Mouse (Mus musculus) hindbrain, embryonic 11.5 days (tissue): Measurements from ENCODE around the gene Senp7. TPM values are rescaled to one million over a fixed set of nuclear protein-coding genes. Genes with fewer than 3 reads are reported as not detected.
A peak's percentile ranks its signal among the peaks of the same experiment; 100 is the strongest.

Source experiments
- ATAC-seq: fragments of 200-750 bp; cut with Nextera tagmentation; 2 replicates; pipeline ENCODE4 v1.8.0; 2017; ENCODE audit warnings: mild to moderate bottlenecking, moderate TSS enrichment, moderate library complexity; ENCODE audit not compliant: low FRiP score
- DNase-seq: peaks from one replicate; pipeline ENCODE4 v3.0.0-alpha.2; 2015; ENCODE audit warnings: low spot score
- H3K27ac ChIP-seq: fragments of 300-500 bp; sonication (generic); 2 replicates; pipeline ENCODE4 v1.5.1; 2014; ENCODE audit warnings: mild to moderate bottlenecking, low read depth, low read length
- H3K27me3 ChIP-seq: fragments of 300-500 bp; sonication (generic); 2 replicates; pipeline ENCODE4 v1.6.1; 2014; ENCODE audit warnings: mild to moderate bottlenecking, low read length, moderate library complexity, mixed read lengths; ENCODE audit not compliant: control insufficient read depth, insufficient read depth
- H3K36me3 ChIP-seq: fragments of 300-500 bp; sonication (generic); 2 replicates; pipeline ENCODE4 v1.6.1; 2014; ENCODE audit warnings: mild to moderate bottlenecking, low read length, moderate library complexity, mixed read lengths; ENCODE audit not compliant: control insufficient read depth, insufficient read depth
- H3K4me1 ChIP-seq: fragments of 300-500 bp; sonication (generic); replicated peaks from 2 replicates; pipeline ENCODE4 v1.6.1; 2014; ENCODE audit warnings: low read length, mixed read lengths; ENCODE audit not compliant: control insufficient read depth, insufficient read depth
- H3K4me2 ChIP-seq: fragments of 300-500 bp; sonication (generic); replicated peaks from 2 replicates; pipeline ENCODE4 v1.6.1; 2014; ENCODE audit warnings: mild to moderate bottlenecking, low read depth, low read length
- H3K4me3 ChIP-seq: fragments of 300-500 bp; sonication (generic); 2 replicates; pipeline ENCODE4 v1.5.1; 2014; ENCODE audit warnings: low read depth, low read length
- H3K9ac ChIP-seq: fragments of 300-500 bp; sonication (generic); 2 replicates; pipeline ENCODE4 v1.6.1; 2014; ENCODE audit warnings: low read depth, low read length
- H3K9me3 ChIP-seq: fragments of 300-500 bp; sonication (generic); 2 replicates; pipeline ENCODE4 v1.6.1; 2016; ENCODE audit warnings: low read length; ENCODE audit not compliant: control insufficient read depth
- WGBS: fragments of 180-500 bp; shearing (Covaris S2); extraction: QIAGEN DNeasy Blood & Tissue Kit; methylation state at CpG from one replicate; pipeline ENCODE4 v1.1.7; 2014; 5-methylcytosine and 5-hydroxymethylcytosine counted together
- polyA plus RNA-seq: library from polyadenylated mRNA; unstranded; fragments of >200 nt; fragmentation: Nextera tagmentation; extraction: Ambion mirVana; gene quantifications from 2 replicates; pipeline ENCODE4 v1.2.1, GENCODE M21; 2014

Senp7 gene
- polyA plus RNA-seq, 1 experiment from 2014 or later, result 61.2 TPM

DNA sequence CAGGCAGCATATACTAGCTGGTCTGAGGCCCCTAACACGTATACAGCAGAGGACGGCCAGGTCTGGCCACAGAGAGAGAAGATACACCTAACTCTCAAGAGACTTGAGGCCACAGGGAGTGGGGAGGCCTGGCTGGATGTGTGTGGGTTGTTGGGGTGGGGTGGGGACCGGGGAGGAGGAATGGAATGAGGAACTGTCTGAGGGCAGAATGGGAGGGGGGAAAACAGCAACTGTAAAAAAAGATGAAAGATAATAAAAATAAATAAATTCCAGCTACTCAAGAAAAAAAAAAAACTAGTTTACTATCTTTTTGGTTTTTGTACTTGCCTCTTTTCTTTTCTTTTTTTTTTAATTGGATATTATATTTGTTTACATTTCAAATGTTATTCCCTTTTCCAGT, 91.8 kb downstream of the Senp7 start:
- WGBS, result 84% methylated on average over 3 of the region's 3 CpGs
- no peak overlapping the region for H3K9ac ChIP-seq
- no peaks in the 10 kb centered on the region for H3K27me3 ChIP-seq
- no peak overlapping the region for H3K4me3 ChIP-seq
- no peaks in the 10 kb centered on the region for H3K36me3 ChIP-seq
- no peaks in the 10 kb centered on the region for H3K4me1 ChIP-seq
- DNase-seq, result no peak
- no peaks in the 10 kb centered on the region for H3K9me3 ChIP-seq
- H3K4me2 ChIP-seq, result no peak overlapping the region
- ATAC-seq, result no peak
- no peak overlapping the region for H3K27ac ChIP-seq

GRCm38 (mm10) chr16:56144876-56145555, 96.9 kb downstream of the Senp7 start:
- H3K36me3 ChIP-seq, result no peaks in the 10 kb centered on the region
- H3K9ac ChIP-seq, result no peak overlapping the region
- no peak for ATAC-seq
- no peak for DNase-seq
- no peak overlapping the region for H3K4me3 ChIP-seq
- no peaks in the 10 kb centered on the region for H3K4me1 ChIP-seq
- no peaks in the 10 kb centered on the region for H3K27me3 ChIP-seq
- H3K9me3 ChIP-seq, result no peaks in the 10 kb centered on the region
- WGBS, result 96% methylated on average over 17 of the region's 17 CpGs
- H3K4me2 ChIP-seq, result no peak overlapping the region
- no peak overlapping the region for H3K27ac ChIP-seq

DNA sequence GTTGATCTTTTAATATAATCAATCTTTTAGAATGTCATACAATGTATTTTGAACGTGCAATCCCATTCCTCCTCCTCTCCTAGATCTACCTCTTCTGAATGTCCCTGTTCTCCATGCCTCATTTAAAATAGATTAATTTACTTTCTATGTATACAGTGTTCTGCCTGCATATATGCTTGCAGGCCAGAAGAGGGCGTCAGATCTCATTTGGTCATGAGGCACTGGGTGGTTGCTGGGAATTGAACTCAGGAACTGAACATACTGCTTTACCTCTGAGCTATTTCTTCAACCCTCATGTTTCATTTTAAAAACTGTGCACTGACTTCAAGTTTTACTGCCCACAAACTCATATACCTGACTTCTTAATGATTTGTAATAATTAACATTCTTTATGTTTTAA, 99.5 kb downstream of the Senp7 start:
- WGBS, result 42% methylated on average over 2 of the region's 2 CpGs
- Histone ChIP-seq H3K9me3 (no peaks in the 10 kb centered on the region), H3K27ac (no peak overlapping the region), H3K27me3 (no peaks in the 10 kb centered on the region), H3K4me1 (no peaks in the 10 kb centered on the region), H3K4me3 (no peak overlapping the region), H3K36me3 (no peaks in the 10 kb centered on the region), H3K4me2 (no peak overlapping the region), H3K9ac (no peak overlapping the region)
- ATAC-seq (no peak), DNase-seq (no peak)

DNA sequence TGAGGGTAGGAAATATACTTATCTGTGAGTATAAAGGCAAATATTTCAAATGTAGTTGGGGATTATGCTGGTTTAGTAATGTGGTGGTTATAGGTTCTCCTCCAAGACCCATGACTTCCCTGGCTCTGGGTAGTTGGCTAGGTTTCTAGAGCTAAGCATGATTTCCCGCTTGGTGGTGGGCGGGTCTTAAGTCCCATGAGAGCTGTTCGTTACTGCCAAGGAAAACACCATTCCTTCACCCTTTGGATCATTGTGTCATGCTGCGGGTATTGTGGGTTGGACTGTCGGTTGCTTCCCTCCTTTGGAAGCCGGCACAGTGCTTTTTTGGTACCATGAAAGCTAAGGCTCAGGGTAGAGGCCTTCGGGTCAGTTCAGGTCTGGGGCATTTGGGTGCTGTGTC, 115.3 kb downstream of the Senp7 start:
- DNase-seq (no peak), ATAC-seq (no peak)
- H3K9ac ChIP-seq, result no peak overlapping the region
- no peaks in the 10 kb centered on the region for H3K27me3 ChIP-seq
- 93% methylated on average over 7 of the region's 7 CpGs for WGBS
- no peak overlapping the region for H3K27ac ChIP-seq
- no peak overlapping the region for H3K4me2 ChIP-seq
- H3K4me1 ChIP-seq, result no peaks in the 10 kb centered on the region
- H3K9me3 ChIP-seq, result no peaks in the 10 kb centered on the region
- H3K36me3 ChIP-seq, result no peaks in the 10 kb centered on the region
- H3K4me3 ChIP-seq, result no peak overlapping the region

DNA sequence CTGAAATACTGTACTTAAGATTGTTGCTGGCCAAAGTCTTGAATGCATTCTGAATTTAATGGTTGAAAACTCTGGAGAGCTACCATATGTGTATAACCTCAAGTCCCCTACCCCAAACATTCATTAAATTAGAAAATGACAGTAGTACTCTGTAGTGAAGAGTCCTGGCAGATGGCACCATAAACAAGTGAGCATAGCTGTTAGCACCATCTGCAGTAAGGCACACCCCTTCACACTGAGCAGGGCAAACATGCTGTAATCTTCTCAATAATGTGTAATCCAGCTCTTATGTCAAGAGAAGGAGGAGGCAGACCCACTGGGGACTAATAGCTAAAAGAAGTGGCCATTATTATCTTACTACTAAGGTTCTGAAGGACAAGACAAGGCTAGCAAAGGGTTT, 122.1 kb downstream of the Senp7 start:
- no peak for DNase-seq
- ATAC-seq, result no peak

DNA sequence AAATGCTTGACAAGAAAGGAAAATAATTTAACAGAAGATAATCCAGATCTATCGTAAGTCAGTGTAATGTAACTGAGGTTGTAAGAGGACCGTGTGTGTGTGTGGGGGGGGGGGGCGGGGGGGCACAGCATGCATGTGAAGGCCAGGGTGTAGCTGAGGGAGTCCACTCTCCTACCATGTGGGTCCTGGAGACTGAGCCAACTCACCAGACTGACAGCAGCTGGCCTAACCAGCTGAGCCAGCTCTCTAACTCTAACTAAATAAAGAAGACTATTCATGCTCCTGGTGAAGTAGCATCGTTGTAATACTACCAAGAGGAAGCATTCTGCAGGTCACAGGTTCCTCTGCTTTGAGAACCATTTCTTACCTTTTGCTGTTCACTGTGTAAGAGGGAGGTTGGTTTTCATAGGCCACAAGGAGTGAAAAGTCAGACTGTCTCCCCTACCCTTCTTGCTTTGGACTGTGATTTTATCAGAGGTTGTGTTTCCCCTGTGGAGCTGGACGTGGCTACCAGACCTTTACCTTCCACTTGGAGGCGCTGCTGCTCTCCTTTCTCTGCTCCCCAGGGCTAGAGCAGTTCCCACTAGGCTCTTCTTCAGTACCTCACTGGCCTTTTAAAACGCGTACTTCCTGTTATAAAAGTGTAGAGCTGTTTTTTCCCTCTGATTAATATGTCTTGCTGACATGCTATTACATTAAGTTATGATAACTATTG, 127.9 kb downstream of the Senp7 start:
- DNase-seq (peak; percentile 34), ATAC-seq (no peak)
- Histone ChIP-seq H3K27me3 (no peaks in the 10 kb centered on the region), H3K4me2 (no peak overlapping the region), H3K4me3 (no peak overlapping the region), H3K4me1 (no peaks in the 10 kb centered on the region), H3K27ac (no peak overlapping the region), H3K9me3 (no peaks in the 10 kb centered on the region), H3K9ac (no peak overlapping the region), H3K36me3 (peaks cover 6% of the 10 kb centered on the region; the same call in 1 of the 2 replicates)
- 70% methylated on average over 8 of the region's 8 CpGs for WGBS

More for the DNA sequence above, 122.1 kb downstream of the Senp7 start:
- Histone ChIP-seq H3K4me1 (no peaks in the 10 kb centered on the region), H3K4me3 (no peak overlapping the region), H3K9ac (no peak overlapping the region), H3K9me3 (no peaks in the 10 kb centered on the region), H3K36me3 (peaks cover 6% of the 10 kb centered on the region; the same call in 1 of the 2 replicates), H3K27me3 (no peaks in the 10 kb centered on the region), H3K4me2 (no peak overlapping the region), H3K27ac (no peak overlapping the region)

DNA sequence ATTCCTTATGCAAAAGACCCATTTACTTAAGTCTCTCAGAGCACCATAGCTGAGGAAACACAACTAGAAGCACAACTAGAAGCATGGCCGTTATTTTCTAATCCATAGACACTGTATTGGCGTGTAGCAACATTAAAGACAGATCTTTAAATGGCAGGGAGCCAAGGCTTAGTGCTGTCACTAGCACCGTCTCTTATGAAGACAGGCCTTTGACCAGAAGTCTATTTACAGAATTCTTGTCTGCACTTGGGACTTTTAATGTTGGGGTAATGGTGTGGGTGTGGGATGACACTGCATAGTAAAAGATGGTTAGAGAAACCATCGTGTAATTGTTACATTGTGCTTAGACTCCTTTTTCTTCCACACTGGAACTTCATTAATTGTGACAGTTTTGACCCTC, 138.7 kb downstream of the Senp7 start:
- 87% methylated on average over 4 of the region's 4 CpGs for WGBS
- DNase-seq, result no peak

DNA sequence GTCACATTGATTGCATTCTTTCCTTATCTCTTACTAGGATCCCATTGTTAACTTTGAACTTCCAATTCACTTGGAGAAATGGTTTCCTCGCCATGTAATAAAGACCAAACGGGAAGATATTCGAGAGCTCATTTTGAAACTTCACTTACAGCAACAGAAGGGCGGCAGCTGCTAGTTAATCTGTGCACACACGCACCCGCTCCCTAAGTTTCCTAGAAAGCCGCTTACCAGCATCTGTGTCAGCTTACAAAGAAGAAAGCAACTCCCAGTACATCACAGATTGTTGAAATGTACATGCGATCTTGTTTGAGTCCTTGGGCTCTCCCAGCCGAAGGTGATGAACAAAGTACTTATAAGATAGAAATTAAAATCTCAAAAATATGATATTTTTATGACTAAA, 140.1 kb downstream of the Senp7 start:
- Histone ChIP-seq H3K36me3 (peaks cover 3% of the 10 kb centered on the region; the same call in 1 of the 2 replicates), H3K4me1 (no peaks in the 10 kb centered on the region), H3K4me3 (no peak overlapping the region), H3K27ac (no peak overlapping the region), H3K4me2 (no peak overlapping the region), H3K27me3 (no peaks in the 10 kb centered on the region), H3K9me3 (no peaks in the 10 kb centered on the region), H3K9ac (no peak overlapping the region)
- WGBS, result 92% methylated on average over 9 of the region's 9 CpGs
- DNase-seq, result no peak
- no peak for ATAC-seq

More for the DNA sequence above, 138.7 kb downstream of the Senp7 start:
- Histone ChIP-seq H3K4me3 (no peak overlapping the region), H3K9me3 (no peaks in the 10 kb centered on the region), H3K27me3 (no peaks in the 10 kb centered on the region), H3K27ac (no peak overlapping the region), H3K4me1 (no peaks in the 10 kb centered on the region), H3K4me2 (no peak overlapping the region), H3K9ac (no peak overlapping the region), H3K36me3 (peaks cover 9% of the 10 kb centered on the region)
- no peak for ATAC-seq

GRCm38 (mm10) chr16:56204051-56204450, 155.9 kb downstream of the Senp7 start, which contains the start of gene Impg2:
Gene Impg2 (plus strand): TSS chr16:56204313.
- no peaks in the 10 kb centered on the region for H3K27me3 ChIP-seq
- ATAC-seq (no peak), DNase-seq (no peak)
- H3K4me2 ChIP-seq, result no peak within 1 kb of the TSS
- H3K9ac ChIP-seq, result no peak within 1 kb of the TSS
- WGBS, result 86% methylated on average over 6 of the region's 6 CpGs
- no peaks in the 10 kb centered on the region for H3K36me3 ChIP-seq
- no peaks in the 10 kb centered on the region for H3K9me3 ChIP-seq
- H3K4me3 ChIP-seq, result no peak within 1 kb of the TSS
- no peak within 1 kb of the TSS for H3K27ac ChIP-seq
- no peaks in the 10 kb centered on the region for H3K4me1 ChIP-seq
